Mouse (Mus musculus) forebrain, embryonic 11.5 days (tissue): Measurements from ENCODE around the gene Irgm2. TPM values are rescaled to one million over a fixed set of nuclear protein-coding genes. Genes with fewer than 3 reads are reported as not detected.
"Not testable (repeated sequence)": the region's sequence is repeated elsewhere in the genome, so short reads cannot be mapped to it uniquely, and the experiment has no call there.

Experiments used
- ATAC-seq: fragments of 200-750 bp; cut with Nextera tagmentation; replicated peaks from 2 replicates; pipeline ENCODE4 v1.8.0; 2017; ENCODE audit warnings: moderate TSS enrichment; ENCODE audit not compliant: low FRiP score
- DNase-seq: peaks from one replicate; pipeline ENCODE4 v3.0.0-alpha.2; 2017; ENCODE audit warnings: low spot score
- H3K27ac ChIP-seq: fragments of 300-500 bp; sonication (generic); 2 replicates; pipeline ENCODE4 v1.5.1; 2014; ENCODE audit warnings: low read depth, low read length
- H3K27me3 ChIP-seq: fragments of 300-500 bp; sonication (generic); 2 replicates; pipeline ENCODE4 v1.6.1; 2014; ENCODE audit warnings: mild to moderate bottlenecking, low read length, mixed read lengths; ENCODE audit not compliant: control insufficient read depth, insufficient read depth
- H3K36me3 ChIP-seq: fragments of 300-500 bp; sonication (generic); 2 replicates; pipeline ENCODE4 v1.6.1; 2014; ENCODE audit warnings: mild to moderate bottlenecking, low read length, moderate library complexity, mixed read lengths; ENCODE audit not compliant: control insufficient read depth, insufficient read depth
- H3K4me1 ChIP-seq: fragments of 300-500 bp; sonication (generic); replicated peaks from 2 replicates; pipeline ENCODE4 v1.6.1; 2014; ENCODE audit warnings: low read length, mixed read lengths; ENCODE audit not compliant: control insufficient read depth, insufficient read depth
- H3K4me2 ChIP-seq: fragments of 300-500 bp; sonication (generic); 2 replicates; pipeline ENCODE4 v1.6.1; 2014; ENCODE audit warnings: low read depth, mild to moderate bottlenecking, low read length, moderate library complexity, mixed read lengths; ENCODE audit not compliant: severe bottlenecking
- H3K4me3 ChIP-seq: fragments of 300-500 bp; sonication (generic); 2 replicates; pipeline ENCODE4 v1.5.1; 2014; ENCODE audit warnings: low read depth, low read length
- H3K9ac ChIP-seq: fragments of 300-500 bp; sonication (generic); 2 replicates; pipeline ENCODE4 v1.6.1; 2014; ENCODE audit warnings: low read length
- H3K9me3 ChIP-seq: fragments of 300-500 bp; sonication (generic); 2 replicates; pipeline ENCODE4 v1.6.1; 2016; ENCODE audit warnings: low read length, mixed read lengths; ENCODE audit not compliant: control insufficient read depth
- WGBS: fragments of 180-500 bp; shearing (Covaris S2); extraction: QIAGEN DNeasy Blood & Tissue Kit; methylation state at CpG from one replicate; pipeline ENCODE4 v1.1.7; 2014; 5-methylcytosine and 5-hydroxymethylcytosine counted together
- polyA plus RNA-seq: library from polyadenylated mRNA; unstranded; fragments of >200 nt; fragmentation: Nextera tagmentation; extraction: Ambion mirVana; gene quantifications from 2 replicates; pipeline ENCODE4 v1.2.1, GENCODE M21; 2014

Irgm2 gene
- polyA plus RNA-seq, 1 experiment from 2014 or later: 0.47 TPM

- not testable (repeated sequence) for H3K4me2 ChIP-seq, H3K9me3 ChIP-seq, DNase-seq, H3K4me3 ChIP-seq, ATAC-seq, H3K4me1 ChIP-seq, H3K27ac ChIP-seq, H3K27me3 ChIP-seq, H3K9ac ChIP-seq, H3K36me3 ChIP-seq
- WGBS: 88% methylated on average over 3 of the region's 3 CpGs
These were observed 35.1 kb downstream of the Irgm2 start for GRCm38 (mm10) chr11:58234551-58234950.

GRCm38 (mm10) chr11:58235152-58235551, 35.7 kb downstream of the Irgm2 start:
- 16% methylated on average over 6 of the region's 6 CpGs for WGBS
- ATAC-seq (no peak), DNase-seq (peak; percentile 64)
- H3K27me3 ChIP-seq: no peaks in the 10 kb centered on the region
- H3K4me3 ChIP-seq: no peak overlapping the region
- H3K4me1 ChIP-seq: peaks cover 1% of the 10 kb centered on the region; the same call in 1 of the 2 replicates
- H3K9ac ChIP-seq: no peak overlapping the region
- H3K36me3 ChIP-seq: no peaks in the 10 kb centered on the region
- no peak overlapping the region for H3K4me2 ChIP-seq
- H3K9me3 ChIP-seq: no peaks in the 10 kb centered on the region
- H3K27ac ChIP-seq: no peak overlapping the region

GRCm38 (mm10) chr11:58238840-58239791, 39.7 kb downstream of the Irgm2 start:
- H3K36me3 ChIP-seq: no peaks in the 10 kb centered on the region
- no peaks in the 10 kb centered on the region for H3K27me3 ChIP-seq
- peak overlapping the region; percentile 43; the same call in 1 of the 2 replicates for H3K9ac ChIP-seq
- peak overlapping the region; percentile 63 for H3K4me2 ChIP-seq
- peaks cover 1% of the 10 kb centered on the region; the same call in 1 of the 2 replicates for H3K4me1 ChIP-seq
- DNase-seq (peak; percentile 86), ATAC-seq (peak; percentile 86)
- H3K4me3 ChIP-seq: peak overlapping the region; percentile 37
- no peaks in the 10 kb centered on the region for H3K9me3 ChIP-seq
- no peak overlapping the region for H3K27ac ChIP-seq
- 1% methylated on average over 37 of the region's 37 CpGs for WGBS

- Histone ChIP-seq H3K27me3 (no peaks in the 10 kb centered on the region), H3K36me3 (no peaks in the 10 kb centered on the region), H3K9me3 (no peaks in the 10 kb centered on the region), H3K4me2 (no peak overlapping the region), H3K4me1 (no peaks in the 10 kb centered on the region), H3K4me3 (no peak overlapping the region), H3K27ac (no peak overlapping the region), H3K9ac (no peak overlapping the region)
- no peak for ATAC-seq
- DNase-seq: no peak
- 50% methylated on average over 4 of the region's 4 CpGs for WGBS
These were observed 47.9 kb downstream of the Irgm2 start for GRCm38 (mm10) chr11:58247294-58247693.

GRCm38 (mm10) chr11:58249203-58249981, 50.0 kb downstream of the Irgm2 start:
- H3K9ac ChIP-seq: no peak overlapping the region
- H3K9me3 ChIP-seq: no peaks in the 10 kb centered on the region
- DNase-seq: no peak
- H3K4me1 ChIP-seq: no peaks in the 10 kb centered on the region
- no peak overlapping the region for H3K4me2 ChIP-seq
- H3K27ac ChIP-seq: no peak overlapping the region
- 83% methylated on average over 7 of the region's 7 CpGs for WGBS
- no peak for ATAC-seq
- H3K27me3 ChIP-seq: no peaks in the 10 kb centered on the region
- no peaks in the 10 kb centered on the region for H3K36me3 ChIP-seq
- H3K4me3 ChIP-seq: no peak overlapping the region

GRCm38 (mm10) chr11:58250550-58250949, 51.1 kb downstream of the Irgm2 start:
- DNase-seq (no peak), ATAC-seq (no peak)
- Histone ChIP-seq H3K4me3 (no peak overlapping the region), H3K4me2 (no peak overlapping the region), H3K9me3 (no peaks in the 10 kb centered on the region), H3K36me3 (no peaks in the 10 kb centered on the region), H3K27ac (no peak overlapping the region), H3K27me3 (no peaks in the 10 kb centered on the region), H3K4me1 (no peaks in the 10 kb centered on the region), H3K9ac (no peak overlapping the region)
- WGBS: 80% methylated on average over 5 of the region's 5 CpGs

GRCm38 (mm10) chr11:58254411-58254810, 55.0 kb downstream of the Irgm2 start:
- H3K9ac ChIP-seq: no peak overlapping the region
- H3K4me2 ChIP-seq: no peak overlapping the region
- ATAC-seq (no peak), DNase-seq (no peak)
- no peaks in the 10 kb centered on the region for H3K4me1 ChIP-seq
- no peak overlapping the region for H3K27ac ChIP-seq
- H3K27me3 ChIP-seq: no peaks in the 10 kb centered on the region
- WGBS: 95% methylated on average over 3 of the region's 3 CpGs
- no peaks in the 10 kb centered on the region for H3K36me3 ChIP-seq
- no peaks in the 10 kb centered on the region for H3K9me3 ChIP-seq
- no peak overlapping the region for H3K4me3 ChIP-seq

GRCm38 (mm10) chr11:58257816-58258215, 58.4 kb downstream of the Irgm2 start:
- H3K4me2 ChIP-seq: no peak overlapping the region
- no peak overlapping the region for H3K9ac ChIP-seq
- no peaks in the 10 kb centered on the region for H3K9me3 ChIP-seq
- no peaks in the 10 kb centered on the region for H3K4me1 ChIP-seq
- no peak overlapping the region for H3K4me3 ChIP-seq
- whole genome bisulfite sequencing: 82% methylated on average over 5 of the region's 5 CpGs
- no peak for ATAC-seq
- no peaks in the 10 kb centered on the region for H3K36me3 ChIP-seq
- H3K27me3 ChIP-seq: no peaks in the 10 kb centered on the region
- no peak for DNase-seq
- H3K27ac ChIP-seq: no peak overlapping the region
